Mouse (Mus musculus) liver, embryonic 14.5 days (tissue): Measurements from ENCODE around the gene Thap11. TPM values are rescaled to one million over a fixed set of nuclear protein-coding genes. Genes with fewer than 3 reads are reported as not detected.

Experiments
- ATAC-seq: fragments of 200-750 bp; cut with Nextera tagmentation; 2 replicates; pipeline ENCODE4 v1.8.0; 2017; ENCODE audit warnings: moderate number of reproducible peaks, mild to moderate bottlenecking, moderate library complexity; ENCODE audit not compliant: insufficient read depth
- DNase-seq, 3 experiments: peaks; one replicate each; pipeline ENCODE4 v3.0.0-alpha.2; 2012 to 2013; ENCODE audit warnings: low read depth in 3 of 3, low spot score in 3 of 3
- H3K27ac ChIP-seq: fragments of 300-500 bp; sonication (generic); 2 replicates; pipeline ENCODE4 v1.5.1; 2014; ENCODE audit warnings: moderate library complexity, mild to moderate bottlenecking, control low read depth, inconsistent platforms
- H3K27me3 ChIP-seq: fragments of 300-500 bp; sonication (generic); 2 replicates; pipeline ENCODE4 v1.6.1; 2014; ENCODE audit warnings: mild to moderate bottlenecking, low read length, moderate library complexity; ENCODE audit not compliant: control insufficient read depth, insufficient read depth
- H3K36me3 ChIP-seq: fragments of 300-500 bp; sonication (generic); replicated peaks from 2 replicates; pipeline ENCODE4 v1.6.1; 2014; ENCODE audit warnings: low read depth; ENCODE audit not compliant: control insufficient read depth, insufficient read depth
- H3K4me1 ChIP-seq, 2 experiments: fragments of 200-500 bp in 1 of 2; fragments of 300-500 bp in 1 of 2; sonication (generic) in 1 of 2; replicated peaks; 2 replicates each; pipeline ENCODE4 v1.6.1; 2012 to 2014; ENCODE audit warnings: antibody characterized with exemption in 1 of 2, inconsistent platforms in 1 of 2, low read length in 1 of 2; ENCODE audit not compliant: control insufficient read depth in 2 of 2, insufficient read depth in 2 of 2
- H3K4me2 ChIP-seq: fragments of 300-500 bp; sonication (generic); 2 replicates; pipeline ENCODE4 v1.6.1; 2014; ENCODE audit warnings: low read depth, mild to moderate bottlenecking, control low read depth, moderate library complexity
- H3K4me3 ChIP-seq, 2 experiments: fragments of 200-500 bp in 1 of 2; fragments of 300-500 bp in 1 of 2; sonication (generic) in 1 of 2; 2 replicates each; pipeline ENCODE4 v1.5.1; 2012 to 2014; ENCODE audit warnings: low read depth in 2 of 2, low read length in 2 of 2, mild to moderate bottlenecking in 2 of 2, control low read depth in 1 of 2, inconsistent platforms in 1 of 2, moderate library complexity in 1 of 2; ENCODE audit not compliant: insufficient read depth in 1 of 2
- H3K9ac ChIP-seq: fragments of 300-500 bp; sonication (generic); replicated peaks from 2 replicates; pipeline ENCODE4 v1.6.1; 2014; ENCODE audit warnings: mild to moderate bottlenecking, control low read depth, moderate library complexity
- H3K9me3 ChIP-seq: fragments of 300-500 bp; sonication (generic); 2 replicates; pipeline ENCODE4 v1.6.1; 2016; ENCODE audit warnings: low read length, mixed read lengths; ENCODE audit not compliant: control insufficient read depth
- CTCF ChIP-seq: IDR thresholded peaks from 2 replicates; pipeline ENCODE4 v1.5.1; 2016; ENCODE audit warnings: antibody characterized with exemption, low read depth, control low read depth
- EP300 ChIP-seq: IDR thresholded peaks from 2 replicates; pipeline ENCODE4 v1.6.1; 2016; ENCODE audit warnings: antibody characterized with exemption, low read depth
- WGBS: fragments of 180-500 bp; shearing (Covaris S2); extraction: QIAGEN DNeasy Blood & Tissue Kit; methylation state at CpG from one replicate; pipeline ENCODE4 v1.1.7; 2014; ENCODE audit not compliant: insufficient replicate concordance; 5-methylcytosine and 5-hydroxymethylcytosine counted together
- polyA plus RNA-seq, 2 experiments: library from polyadenylated mRNA; depleted of rRNA in 1 of 2; stranded (reverse) in 1 of 2; unstranded in 1 of 2; fragments of >200 nt; fragmentation: Nextera tagmentation in 1 of 2; extraction: Ambion mirVana in 1 of 2; gene quantifications; 2 replicates each; pipeline versions ENCODE4 v1.2.1 to v1.2.3; 2012 to 2014

The Thap11 gene
- 26.2 TPM in 2 replicates for polyA plus RNA-seq (2012; rRNA removed)
- 25.5 and 29.5 TPM in 2 replicates for polyA plus RNA-seq (2014; fragmentation: Nextera tagmentation; extraction: Ambion mirVana)

DNA sequence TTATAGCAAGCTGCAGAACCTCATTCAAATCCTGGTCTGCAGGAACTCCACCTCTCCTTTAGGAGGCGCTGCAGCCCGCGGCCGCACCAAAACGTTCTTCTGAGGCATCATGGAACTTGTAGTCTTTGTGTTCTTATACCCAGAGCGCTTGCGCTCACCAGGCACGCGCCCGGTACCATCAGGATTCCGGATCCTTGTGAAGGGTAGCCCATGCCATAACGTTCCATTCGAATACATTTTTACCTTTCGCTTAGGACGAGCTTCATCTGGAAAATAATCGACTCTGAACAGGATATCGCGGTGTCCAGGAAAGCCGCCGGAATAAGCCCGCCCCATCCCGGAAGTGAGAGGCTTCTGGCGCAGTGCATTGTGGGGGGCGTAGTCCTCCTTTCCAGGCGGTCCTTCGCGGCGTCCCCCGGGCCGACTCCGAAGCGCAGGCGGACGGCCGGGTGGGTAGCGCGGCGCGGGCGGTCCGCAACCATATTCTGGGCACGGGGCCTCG is at the start of gene Thap11:
Gene Thap11, plus strand, starts transcription at position 418 of the 502 bp plus-strand sequence.
- Histone ChIP-seq H3K9me3 (no peaks in the 10 kb centered on the region), H3K27ac (peak within 1 kb of the TSS; percentile 71), H3K9ac (peak within 1 kb of the TSS; percentile 85), H3K4me2 (peak within 1 kb of the TSS; percentile 99), H3K4me3 (peak within 1 kb of the TSS; percentile 70 to 72), H3K4me1 (peaks cover 39 to 44% of the 10 kb centered on the region in 2 experiments), H3K36me3 (no peaks in the 10 kb centered on the region; the same call in 1 of the 2 replicates), H3K27me3 (no peaks in the 10 kb centered on the region)
- TF ChIP-seq EP300 (0 out of 2 replicates have a peak, but pooled peaks have one; percentile 35), CTCF (peak; percentile 93)
- DNase-seq = peak; percentile 87 to 90 (median 88)
- ATAC-seq = peak; percentile 86
- under 1% methylated on average over 43 of the region's 43 CpGs for WGBS

- Histone ChIP-seq H3K36me3 (peaks cover 70% of the 10 kb centered on the region), H3K4me3 (no peak overlapping the region), H3K27me3 (no peaks in the 10 kb centered on the region), H3K4me2 (0 out of 2 replicates have a peak overlapping the region, but pooled peaks have one; percentile 2), H3K9ac (no peak overlapping the region; the same call in 1 of the 2 replicates), H3K4me1 (peaks cover 51 to 59% of the 10 kb centered on the region in 2 experiments), H3K9me3 (no peaks in the 10 kb centered on the region), H3K27ac (peak overlapping the region; percentile 46)
- TF ChIP-seq CTCF (no peak), EP300 (no peak)
- WGBS = 74% methylated on average over 3 of the region's 3 CpGs
- DNase-seq = no peak
- ATAC-seq = no peak
Measured at GRCm38 (mm10) chr8:105805346-105805745, 49.6 kb upstream of the Thap11 start.

DNA sequence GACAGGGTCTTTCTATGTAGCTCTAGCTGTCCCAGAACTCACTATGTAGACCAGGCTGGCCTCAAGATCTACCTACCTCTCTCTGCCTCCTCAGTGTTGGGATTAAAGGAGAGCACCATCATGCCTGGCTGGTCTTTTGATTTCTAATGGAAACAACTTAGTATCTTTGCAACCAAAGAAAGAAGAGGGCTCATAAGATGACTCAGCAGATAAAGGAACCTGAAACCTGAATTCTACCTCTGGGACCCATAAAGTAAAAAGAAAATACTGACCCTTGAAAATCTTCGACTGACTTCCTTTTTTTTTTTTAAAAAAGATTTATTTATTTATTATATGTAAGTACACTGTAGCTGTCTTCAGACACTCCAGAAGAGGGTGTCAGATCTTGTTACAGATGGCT is 49.0 kb upstream of the Thap11 start:
- H3K36me3 ChIP-seq = peaks cover 70% of the 10 kb centered on the region
- no peak overlapping the region for H3K4me2 ChIP-seq
- H3K9me3 ChIP-seq = no peaks in the 10 kb centered on the region
- H3K27ac ChIP-seq = peak overlapping the region; percentile 46
- ATAC-seq (no peak), DNase-seq (no peak)
- TF ChIP-seq EP300 = no peak
- WGBS = 45% methylated on average over 1 of the region's 1 CpGs
- no peak overlapping the region for H3K9ac ChIP-seq
- peaks cover 51 to 59% of the 10 kb centered on the region in 2 experiments for H3K4me1 ChIP-seq
- H3K27me3 ChIP-seq = no peaks in the 10 kb centered on the region
- no peak overlapping the region for H3K4me3 ChIP-seq

DNA sequence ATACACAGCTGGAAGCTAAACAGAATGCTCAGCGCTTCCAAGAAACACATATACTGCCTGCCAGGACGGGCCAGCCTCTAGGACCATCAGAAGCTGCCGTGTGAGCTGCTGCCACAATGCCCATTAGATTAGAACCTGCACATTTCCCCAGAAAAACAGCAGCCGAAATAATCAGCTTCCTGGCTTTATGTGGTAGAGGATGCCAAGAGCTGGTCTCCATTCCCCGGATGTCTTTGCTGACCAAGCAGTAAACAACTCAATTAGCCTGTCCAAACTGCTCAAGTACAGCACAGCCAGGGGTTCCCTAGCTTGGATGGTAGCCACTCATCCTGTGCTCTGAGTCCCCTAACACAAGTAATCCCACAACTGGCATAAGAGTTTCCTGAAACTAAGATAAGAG is 47.2 kb upstream of the Thap11 start:
- peaks cover 88% of the 10 kb centered on the region for H3K36me3 ChIP-seq
- H3K4me1 ChIP-seq = peaks cover 56 to 64% of the 10 kb centered on the region in 2 experiments
- ATAC-seq (no peak), DNase-seq (no peak)
- WGBS = 74% methylated on average over 5 of the region's 5 CpGs
- TF ChIP-seq CTCF = no peak
- TF ChIP-seq EP300 = no peak
- peak overlapping the region; percentile 26 for H3K27ac ChIP-seq
- H3K9me3 ChIP-seq = no peaks in the 10 kb centered on the region
- no peak overlapping the region for H3K4me2 ChIP-seq
- H3K4me3 ChIP-seq = no peak overlapping the region
- peak overlapping the region; percentile 15; the same call in 1 of the 2 replicates for H3K9ac ChIP-seq
- no peaks in the 10 kb centered on the region for H3K27me3 ChIP-seq

DNA sequence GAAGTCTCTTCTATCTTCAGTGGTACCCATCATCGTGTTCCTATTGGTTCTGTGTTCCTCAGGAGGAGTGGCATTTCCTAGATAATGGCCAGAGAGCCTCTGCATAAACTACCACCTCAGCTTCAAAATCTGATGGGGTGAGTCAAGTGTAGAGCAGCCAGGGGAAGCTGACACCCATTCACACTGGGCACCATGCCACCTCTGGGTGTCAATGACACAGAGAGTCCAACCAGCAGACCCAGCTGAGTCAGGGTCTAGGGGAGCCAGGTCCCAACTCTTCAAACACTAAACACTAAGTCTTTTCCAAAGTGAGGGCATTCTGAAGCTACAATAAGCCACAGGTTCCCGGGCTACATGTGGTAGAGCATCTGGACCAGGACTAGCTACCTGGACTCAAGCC is 46.5 kb upstream of the Thap11 start:
- no peak for DNase-seq
- no peak overlapping the region for H3K4me3 ChIP-seq
- H3K36me3 ChIP-seq = peaks cover 91% of the 10 kb centered on the region
- peak overlapping the region; percentile 26; the same call in 1 of the 2 replicates for H3K4me2 ChIP-seq
- H3K27ac ChIP-seq = peak overlapping the region; percentile 47; the same call in 1 of the 2 replicates
- H3K27me3 ChIP-seq = no peaks in the 10 kb centered on the region
- H3K4me1 ChIP-seq = peaks cover 57 to 66% of the 10 kb centered on the region in 2 experiments
- TF ChIP-seq CTCF (no peak), EP300 (no peak)
- whole genome bisulfite sequencing = 86% methylated on average over 2 of the region's 2 CpGs
- no peak for ATAC-seq
- no peak overlapping the region for H3K9ac ChIP-seq
- no peaks in the 10 kb centered on the region for H3K9me3 ChIP-seq
